Mouse (Mus musculus) right cerebral cortex, postnatal 25 days (tissue): ENCODE measurements around the gene Rpp14.

ENCODE experiments used
- DNase-seq: peaks from one replicate; pipeline ENCODE4 v3.0.0; 2022

Rpp14 gene

DNA sequence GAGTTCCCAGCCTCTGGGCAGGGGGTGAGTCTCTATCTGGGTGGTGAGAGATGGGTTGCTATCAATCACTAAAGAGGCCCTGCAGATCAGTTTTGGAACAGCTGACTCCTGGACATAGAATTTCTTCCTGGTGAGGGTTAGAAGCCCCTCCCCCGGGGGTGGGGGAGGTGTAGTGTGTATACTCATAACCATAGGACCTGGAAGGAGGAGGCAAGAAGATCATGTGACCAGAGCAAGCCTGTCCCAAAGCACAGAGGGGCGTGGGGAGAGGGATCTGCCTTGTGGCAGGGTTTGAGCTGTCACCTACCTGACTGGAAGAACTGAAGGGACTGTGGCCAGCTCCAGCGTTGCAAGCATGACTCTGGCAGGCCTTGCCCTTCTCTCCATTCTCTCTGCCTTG is 18.1 kb upstream of the Rpp14 start:
- no peak for DNase-seq

DNA sequence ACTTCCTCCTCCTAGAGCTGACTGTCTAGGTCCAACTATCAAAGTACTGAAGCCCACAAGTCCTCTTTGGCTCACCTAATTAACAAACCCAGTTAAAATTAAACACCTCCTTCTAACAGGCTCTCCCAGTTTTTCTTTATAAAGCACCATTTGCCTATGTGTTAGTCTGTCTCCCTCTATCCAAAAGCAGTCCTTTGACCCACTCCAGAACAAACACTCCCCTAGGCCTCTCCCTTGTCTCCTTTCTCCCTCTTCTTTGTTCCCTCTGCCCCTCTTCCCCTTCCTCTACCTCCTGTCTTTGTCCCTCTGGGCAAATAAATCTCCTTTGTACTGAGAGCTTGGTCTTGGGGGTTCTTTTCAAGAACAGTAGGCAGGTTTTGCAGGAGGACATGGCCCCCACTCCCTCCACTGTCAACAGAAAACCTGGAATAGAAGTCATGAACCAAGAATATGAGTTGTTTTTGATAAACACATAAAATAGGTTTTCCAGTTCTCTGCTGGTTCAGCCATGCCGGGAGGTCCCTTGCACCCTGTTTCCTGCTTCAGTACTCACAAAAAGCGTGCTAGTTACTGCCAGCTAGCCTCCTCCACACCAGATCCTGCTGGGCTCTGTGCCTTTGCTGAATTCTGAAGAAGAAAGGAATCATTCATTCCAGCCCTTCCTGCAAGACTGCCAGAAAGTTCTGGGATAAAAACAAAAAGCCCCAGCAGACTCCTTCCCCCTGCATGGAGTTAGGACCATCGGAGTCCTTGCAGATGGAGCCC is 17.4 kb upstream of the Rpp14 start:
- peak; percentile 41 for DNase-seq

DNA sequence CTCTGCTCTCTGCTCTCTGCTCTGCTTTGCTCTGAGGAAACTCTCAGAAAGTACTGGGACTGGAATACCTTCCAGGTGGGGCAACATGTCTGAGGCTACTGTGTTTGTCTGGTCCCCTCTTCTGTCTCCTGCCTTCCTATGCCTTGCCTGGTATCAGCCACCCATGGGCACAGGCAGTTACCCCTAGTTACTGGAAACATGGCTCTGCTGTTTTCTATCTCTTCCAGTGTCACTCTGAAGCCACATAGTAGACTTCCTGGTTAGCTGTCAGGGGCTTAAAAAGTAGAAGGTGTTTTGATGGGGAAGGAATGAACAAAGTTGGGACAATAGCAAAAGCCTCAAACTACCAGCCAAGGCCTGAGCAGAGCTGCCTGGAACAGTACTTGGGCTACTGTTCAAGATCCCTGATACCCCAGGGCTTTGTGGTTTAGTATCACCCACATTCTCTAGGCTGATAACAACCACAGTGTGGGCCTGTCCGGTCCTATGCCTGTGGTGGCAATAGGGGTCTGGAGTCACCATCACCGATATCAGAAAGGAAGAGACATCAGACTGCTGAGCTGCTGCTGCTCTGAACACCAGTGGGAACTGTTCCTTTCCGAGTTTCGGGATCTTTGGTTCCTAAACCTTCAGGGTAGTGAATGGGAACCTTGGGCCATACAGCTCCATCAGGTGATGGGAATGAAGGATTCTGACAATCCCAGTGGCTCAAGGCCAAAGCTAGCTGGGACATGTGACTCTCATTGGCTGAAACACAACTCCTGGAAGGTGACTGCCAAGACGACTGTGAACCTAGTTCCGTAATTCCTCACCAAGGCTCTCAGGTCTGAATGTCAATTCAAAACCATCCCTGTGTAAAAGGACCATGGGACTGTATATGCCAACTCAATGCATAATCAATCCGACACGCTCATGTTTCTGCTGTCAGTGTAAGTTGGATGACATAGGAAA is 16.1 kb upstream of the Rpp14 start:
- no peak for DNase-seq

DNA sequence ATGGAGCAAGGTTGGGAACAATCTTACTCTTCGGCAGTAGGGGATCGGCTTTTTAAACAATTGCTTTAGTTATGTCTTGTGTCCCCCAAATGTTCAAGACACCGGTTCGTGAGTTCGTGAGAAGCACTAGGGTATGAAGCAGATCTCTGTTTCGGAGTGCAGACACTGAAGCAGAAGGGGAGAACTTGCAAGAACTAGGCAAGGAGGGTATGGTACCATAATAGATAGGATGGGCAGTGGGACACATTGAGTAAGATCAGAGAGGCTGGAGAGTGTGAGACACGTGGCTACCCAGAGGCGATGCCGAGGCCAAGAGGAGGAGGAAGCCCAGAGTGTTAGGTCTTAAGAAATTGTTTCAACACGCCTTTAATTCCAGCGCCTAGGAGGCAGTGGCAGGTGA is 551 bp downstream of the Rpp14 start:
- no peak for DNase-seq

DNA sequence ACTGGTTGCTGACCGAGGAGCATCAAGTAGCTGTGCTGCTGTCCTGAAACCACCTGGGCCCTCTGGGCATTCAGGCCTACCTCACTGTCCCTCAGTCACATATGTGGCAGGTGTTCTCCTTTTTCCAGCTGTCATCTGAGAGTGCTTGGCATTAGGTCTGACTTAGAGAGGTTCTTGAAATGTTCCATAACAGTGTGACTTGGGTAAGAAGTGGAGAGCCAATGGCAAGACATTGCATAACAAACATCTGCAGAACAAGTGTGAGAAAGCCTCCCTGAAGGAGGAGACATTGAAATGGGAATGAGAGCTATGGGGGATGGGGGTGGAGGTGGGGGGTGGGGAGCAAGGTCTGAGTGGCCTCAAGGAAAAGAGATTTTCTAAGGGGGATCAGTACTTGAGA is 2.8 kb downstream of the Rpp14 start:
- no peak for DNase-seq

DNA sequence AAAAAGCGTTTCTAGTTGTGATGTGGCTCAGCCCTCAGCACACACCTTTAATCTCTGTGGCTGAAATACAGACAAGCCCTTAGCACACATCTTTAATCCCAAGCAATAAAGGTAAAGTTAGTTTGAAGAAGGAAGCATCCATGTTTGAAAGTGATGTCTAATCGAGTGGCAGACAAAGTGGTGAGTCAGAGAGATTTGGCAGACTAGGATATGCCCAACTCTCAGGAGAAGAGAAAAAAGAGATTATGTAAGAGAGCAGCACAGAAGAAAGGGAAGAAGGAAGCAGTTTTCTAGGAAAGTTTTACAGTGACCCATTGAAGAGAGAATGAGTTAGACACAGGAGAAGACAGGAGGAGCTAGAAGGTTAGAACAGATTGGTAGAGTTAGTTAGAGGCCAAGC is 8.8 kb downstream of the Rpp14 start:
- DNase-seq: no peak

DNA sequence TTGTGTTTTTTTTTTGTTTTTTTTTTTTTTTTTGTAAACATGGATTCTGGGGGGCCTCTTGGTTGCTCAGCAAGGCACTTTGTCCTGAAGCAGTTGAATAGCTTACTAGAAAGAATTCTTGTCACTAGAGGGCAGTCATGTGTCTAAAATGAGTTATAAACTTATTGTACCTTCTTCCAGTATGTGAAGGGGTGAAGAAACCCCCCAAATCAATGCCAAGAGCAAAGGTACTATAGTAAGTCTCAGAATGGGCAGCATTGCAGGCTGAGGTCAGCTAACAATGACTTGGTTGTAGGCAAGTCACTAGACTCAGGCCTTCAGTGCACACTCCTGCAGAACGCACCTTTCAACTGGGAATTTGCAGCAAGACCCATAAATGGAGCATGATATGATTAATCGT is 12.4 kb downstream of the Rpp14 start:
- DNase-seq: no peak

DNA sequence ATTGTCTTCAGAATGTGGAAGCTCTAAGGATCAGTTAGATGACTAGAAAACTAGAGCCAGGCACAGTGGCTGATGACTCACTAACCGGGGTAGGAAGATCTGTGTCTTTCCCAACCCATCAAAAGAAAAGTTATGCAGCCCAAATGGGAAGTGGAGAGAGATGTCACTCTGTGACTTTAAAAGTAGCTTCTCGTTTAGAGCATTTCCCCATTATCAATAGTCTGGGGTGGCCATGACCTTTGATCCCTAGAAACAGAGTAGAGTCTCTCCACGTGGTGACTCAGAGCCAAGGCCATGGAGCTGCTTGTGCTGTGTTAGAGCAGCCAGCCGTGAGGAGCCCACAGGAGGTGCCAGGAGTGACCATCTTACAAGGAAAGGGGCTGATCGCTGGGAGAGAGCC is 13.3 kb downstream of the Rpp14 start:
- no peak for DNase-seq

DNA sequence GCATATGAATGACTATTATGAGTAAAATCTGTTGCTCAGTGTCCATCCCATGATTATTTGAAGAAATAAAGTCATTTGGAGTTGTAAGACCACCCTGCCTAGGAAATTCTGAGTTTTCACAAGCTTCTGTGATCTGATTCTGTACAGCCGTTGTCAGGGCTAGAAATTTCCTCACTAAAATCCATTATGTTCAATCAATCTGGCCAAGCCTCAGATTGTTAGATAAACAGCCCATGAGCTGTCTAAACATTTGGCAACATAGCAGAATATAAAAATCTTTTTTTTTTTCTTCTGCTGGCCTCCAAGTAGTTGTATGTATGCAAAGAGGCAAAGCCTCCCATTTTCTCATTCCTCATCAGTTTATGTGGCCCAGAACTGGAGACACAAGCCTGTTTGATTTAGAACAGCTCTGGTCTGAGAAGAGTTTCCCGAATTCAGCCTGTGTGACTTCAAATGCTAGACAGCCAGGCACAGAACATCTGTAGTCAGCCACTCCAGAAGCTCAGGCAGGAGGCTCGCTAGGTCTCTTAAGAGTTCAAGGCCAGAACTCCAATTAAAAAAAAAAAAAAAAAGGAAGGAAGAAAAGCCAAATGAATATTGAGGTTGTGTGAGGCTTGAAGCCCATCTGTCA is 14.9 kb downstream of the Rpp14 start:
- no peak for DNase-seq

DNA sequence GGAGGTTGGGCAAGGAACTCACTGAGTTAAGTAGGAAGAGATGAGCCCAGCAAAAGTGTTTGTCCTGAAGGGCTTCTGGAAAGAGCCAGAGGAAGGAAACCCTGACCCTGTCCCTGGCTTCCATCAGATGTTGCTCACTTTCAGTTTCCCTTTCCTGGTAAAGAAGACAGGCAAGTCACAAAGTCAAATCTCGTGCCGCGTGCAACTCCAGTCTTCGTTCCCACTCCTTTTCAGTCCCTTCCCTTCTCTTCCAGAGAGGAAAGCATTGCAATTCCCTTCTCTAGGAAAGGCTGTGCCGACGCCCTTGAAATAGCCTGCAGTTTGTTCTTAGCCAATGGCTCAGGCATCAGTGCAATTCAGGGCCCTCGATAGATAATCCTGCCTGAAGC is 15.4 kb downstream of the Rpp14 start:
- DNase-seq: no peak

DNA sequence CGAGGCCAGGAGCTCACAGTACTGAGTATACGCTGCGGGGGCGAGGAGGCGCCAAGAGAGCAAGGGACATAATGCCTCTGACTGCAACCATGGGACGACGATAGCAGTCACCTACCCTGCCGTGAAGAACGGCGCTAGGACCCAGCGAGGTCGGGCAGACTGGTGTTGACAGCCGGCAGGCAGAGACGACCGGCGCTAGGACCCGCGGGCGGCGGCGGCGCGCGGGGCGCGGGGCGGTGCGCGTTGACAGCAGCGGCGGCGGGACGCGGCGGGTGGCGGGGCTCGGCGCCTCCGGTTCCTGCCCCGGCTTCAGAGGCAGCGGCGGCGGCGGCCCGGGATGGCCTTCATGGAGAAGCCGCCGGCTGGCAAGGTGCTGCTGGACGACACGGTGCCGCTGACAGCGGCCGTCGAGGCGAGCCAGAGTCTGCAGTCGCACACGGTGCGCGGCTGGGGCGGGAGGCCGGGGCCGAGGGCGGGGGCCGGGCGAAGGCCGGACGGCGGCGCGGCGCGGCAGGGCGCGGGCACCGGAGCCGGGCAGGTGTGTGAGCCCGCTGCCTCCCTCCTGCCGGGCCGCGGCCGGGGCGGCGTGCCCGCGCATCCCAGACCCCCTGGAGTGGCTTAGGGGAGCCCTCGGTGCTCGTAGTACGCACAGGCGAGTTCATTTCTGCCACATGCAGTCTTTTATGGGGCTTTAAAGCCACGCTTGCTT is 18.0 kb downstream of the Rpp14 start, which contains the start of gene Pxk:
Gene Pxk (plus strand): TSS at position 234 of the 709 bp plus-strand sequence.
- peak; percentile 95 for DNase-seq

DNA sequence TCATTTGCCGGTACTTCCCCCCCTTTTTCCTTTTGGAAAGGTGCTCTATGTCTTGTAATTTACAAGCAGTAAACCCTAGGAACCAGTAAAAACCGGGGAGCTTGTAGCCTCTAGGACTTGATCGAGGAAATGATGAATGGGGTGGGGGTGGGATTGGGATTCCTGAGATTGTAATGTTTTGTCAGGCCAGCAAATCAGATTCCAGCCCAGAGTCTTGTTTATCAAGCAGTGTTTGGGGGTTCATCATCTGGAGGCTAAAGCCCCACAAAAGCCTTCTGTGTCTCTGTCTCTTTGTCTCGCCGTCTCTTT is 18.5 kb downstream of the Rpp14 start:
- no peak for DNase-seq

DNA sequence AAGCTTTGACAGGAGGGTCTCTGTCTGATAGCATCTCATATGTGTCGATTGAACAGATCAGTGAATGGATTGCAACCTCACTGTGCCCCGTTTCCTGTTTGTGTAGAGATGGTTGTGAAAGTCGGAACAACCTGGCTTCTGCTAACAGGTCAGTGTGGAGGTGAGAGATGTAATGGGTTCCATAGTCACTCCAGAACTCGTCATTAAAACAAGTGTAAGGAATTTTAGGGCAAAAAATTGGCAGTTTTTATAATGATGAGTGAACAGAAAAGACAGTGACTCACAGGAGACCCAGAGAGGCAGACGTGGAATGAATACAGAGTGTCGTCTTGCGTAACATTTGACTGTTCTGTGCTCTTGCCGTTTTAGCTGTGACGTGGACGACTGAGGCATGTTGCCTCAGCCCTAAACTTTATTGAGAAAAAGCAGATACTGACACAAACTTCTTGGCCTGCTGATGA is 19.4 kb downstream of the Rpp14 start:
- no peak for DNase-seq

DNA sequence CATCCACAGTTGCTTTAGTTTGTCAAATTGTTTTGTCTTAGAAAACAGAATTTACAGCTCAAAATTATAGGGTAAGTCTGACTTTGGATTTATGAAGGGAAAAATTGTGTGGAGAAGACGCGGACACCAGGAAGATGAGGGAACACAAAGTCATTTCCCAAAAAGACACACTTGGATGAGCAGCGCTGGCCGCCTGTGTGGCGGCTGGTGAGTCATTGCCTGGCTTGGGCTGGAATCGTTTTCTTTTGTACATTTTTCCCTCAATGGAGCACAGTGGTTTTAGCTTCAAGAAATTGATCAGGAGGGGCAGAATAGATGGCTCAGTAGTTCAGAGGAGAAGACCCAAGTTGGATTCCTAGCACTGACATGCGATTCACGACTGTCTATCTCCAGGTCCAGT is 21.7 kb downstream of the Rpp14 start:
- DNase-seq: no peak

DNA sequence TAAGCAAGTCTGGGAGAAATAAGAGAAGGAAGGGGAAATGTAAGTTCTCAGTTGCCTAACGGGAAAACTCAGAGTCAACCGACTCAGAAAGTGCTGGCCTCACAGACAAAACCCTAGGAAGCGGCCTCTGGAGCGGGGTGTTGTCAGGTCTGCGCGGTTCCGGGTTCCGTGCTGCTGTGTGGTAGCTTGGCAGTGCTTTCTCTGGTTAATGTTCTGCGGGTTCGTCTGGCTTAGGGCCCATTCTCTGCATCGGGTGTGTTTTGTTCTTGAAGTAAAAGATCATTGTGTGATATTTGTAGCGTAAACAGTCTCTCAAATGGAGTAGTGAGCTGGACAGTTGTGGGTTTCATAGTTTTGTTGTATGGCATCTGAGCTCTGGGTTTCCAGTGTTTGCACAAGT is 22.5 kb downstream of the Rpp14 start:
- DNase-seq: no peak

DNA sequence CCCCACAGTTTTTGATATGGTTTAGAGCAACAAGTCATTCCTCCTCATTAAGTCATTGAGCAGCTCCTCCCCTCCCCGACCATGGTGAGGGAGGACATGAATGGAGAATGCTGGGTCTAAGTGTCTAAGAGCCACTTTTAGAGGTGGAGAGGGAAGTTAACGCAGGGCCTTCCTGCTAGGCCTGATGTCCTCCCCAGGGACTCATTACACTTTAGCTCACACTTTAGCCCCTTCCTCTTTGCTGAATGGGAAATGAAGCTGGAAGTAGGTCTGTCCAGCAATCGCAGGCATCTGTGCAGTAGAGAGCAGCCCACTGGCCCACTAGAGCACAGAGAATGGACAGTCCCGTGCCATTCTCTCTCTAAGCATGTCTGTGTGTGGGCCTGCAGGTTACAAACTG is 27.9 kb downstream of the Rpp14 start:
- no peak for DNase-seq

DNA sequence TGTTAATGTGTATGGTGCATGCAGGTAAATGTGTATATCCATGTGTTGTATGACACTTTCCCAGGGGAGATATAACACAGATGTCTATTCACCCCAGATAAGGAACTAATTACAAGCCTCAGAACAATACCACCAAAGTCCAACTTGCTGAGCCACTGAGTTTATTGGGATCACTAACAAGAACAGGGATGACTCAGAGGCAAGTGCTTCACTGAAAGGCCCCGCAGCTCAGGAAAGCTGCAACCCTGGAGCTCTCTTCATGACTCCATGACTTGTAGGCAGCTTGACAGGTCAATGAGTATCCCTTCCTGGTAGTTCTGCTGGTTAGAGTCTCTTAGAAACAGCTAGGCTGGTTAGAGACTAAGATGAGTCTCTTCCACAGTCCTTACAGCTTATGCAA is 28.8 kb downstream of the Rpp14 start:
- no peak for DNase-seq

DNA sequence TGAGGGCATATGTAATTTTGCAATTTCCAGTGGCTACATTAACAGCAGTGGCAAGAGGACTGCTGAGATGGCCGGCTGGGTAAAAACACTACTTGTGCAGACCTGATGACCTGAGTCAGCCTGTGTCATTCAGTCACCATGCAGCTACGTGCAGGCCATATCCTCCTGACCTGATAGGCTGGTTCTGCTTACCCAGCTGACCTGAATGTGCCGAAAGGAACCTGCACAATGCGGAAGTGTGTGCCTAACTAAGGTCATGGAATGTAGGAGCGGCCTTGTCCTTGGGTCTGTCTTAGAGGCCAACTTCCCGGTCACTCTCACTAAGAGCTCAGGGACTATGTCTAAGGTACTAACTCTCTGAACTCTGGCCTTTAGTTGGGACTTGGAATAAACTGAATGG is 31.4 kb downstream of the Rpp14 start:
- no peak for DNase-seq

DNA sequence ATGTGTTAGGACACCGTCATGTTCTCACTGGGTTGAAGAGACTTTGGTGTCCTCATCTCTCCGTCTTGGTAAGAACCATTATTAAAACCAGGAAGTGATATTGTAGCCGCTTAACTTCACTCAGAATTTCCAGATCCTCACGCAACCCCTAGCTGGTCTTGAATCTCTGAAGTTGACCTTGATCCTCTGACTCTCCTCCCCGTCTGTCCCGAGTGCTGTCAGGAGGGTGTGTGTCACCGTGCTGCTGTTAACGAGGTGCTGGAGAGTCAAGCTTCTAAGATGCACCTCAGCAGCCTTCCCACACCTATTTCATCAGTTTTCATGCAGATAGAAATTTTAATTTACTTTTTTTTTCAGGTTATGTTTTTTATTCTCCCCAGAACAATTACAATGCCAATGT is 31.9 kb downstream of the Rpp14 start:
- no peak for DNase-seq

DNA sequence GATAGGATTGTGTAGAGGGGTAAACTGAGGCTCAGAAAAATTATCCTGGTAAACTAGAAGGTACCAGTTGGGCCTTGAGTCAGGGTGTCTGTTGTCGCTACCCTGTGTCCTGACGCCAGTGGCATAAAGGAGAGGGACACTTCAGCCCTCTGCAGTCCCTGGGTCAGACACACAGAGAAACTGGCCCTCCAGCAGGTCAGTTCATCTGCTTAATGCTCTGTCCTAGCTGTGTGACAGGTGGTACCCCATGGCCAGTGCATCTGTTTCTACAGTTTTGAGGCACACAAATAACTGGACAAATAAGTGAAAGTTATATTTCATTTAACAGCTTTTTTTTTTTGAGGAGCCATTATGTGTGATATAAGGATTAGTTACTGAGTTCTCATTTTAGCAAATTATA is 33.4 kb downstream of the Rpp14 start:
- no peak for DNase-seq

DNA sequence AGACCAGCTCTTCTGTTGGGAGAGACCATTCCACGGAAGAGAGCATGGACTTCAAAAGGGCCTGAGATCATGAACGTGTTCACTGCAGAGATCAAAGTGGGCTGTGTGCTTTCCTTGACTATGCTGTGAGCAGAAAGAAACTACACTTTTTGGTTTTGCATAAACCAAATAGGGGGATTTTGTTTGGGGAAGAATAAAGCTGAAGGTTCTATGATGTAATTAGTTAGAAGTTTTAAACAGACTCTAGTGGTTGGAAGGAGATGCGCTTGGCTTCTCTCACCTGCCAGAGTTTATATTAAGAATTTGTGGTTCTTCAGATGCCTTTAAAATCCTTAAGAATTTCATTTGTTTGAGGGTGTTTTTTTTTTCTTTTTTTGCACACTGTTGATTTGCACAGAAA is 34.1 kb downstream of the Rpp14 start:
- DNase-seq: no peak

DNA sequence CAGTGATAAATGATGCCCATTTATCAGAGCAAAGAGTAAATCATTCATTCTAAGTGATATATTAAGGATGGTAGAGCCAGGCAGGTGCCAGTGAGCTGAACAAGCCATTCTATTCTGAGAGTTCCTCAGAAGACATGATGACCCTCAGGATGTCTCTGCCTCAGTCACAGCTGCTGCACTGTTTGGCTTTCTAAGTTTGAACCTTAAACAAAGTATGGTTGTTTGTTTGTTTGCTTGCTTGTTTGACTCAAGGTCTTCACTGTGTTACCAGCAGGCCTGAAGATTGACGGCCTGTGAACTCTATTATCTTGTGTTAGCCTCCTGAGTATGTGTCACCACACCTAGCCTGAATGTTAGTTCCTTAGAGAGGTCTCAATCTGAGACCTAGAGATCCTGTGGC is 34.6 kb downstream of the Rpp14 start:
- DNase-seq: no peak

DNA sequence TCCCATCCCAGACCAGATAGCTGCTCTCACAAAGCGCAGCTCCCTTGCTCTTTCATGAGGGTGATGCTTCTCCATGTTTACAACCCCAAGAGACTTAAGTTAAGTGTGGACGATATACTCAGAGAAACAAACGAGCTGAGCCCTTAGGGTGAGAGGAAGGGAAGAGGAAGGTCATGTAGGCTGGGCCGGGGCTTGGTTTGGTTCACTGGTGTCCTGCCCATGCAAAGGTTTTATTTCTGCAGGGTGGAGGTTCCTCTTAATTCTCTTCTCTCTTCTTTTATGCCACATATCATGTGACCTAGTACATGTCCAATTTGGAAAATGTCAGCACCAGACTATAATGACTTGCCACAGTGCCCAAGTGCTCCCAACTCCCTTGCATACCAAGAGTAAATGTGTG is 35.6 kb downstream of the Rpp14 start:
- DNase-seq: no peak
